Mouse (Mus musculus): ENCODE measurements at regions not wholly inside any gene's neighbourhood (a gene's known extent, or its start where the extent isn't known, plus 50 kb on each side); places are given as distances from the start of the nearest gene placed in this dataset.

GRCm38 (mm10) chr3:155487877-155488537, 394.8 kb downstream of the Lrriq3 start:
- WGBS, result 77% methylated on average over 8 of the region's 8 CpGs
- Histone ChIP-seq H3K9ac (no peak overlapping the region), H3K27me3 (no peaks in the 10 kb centered on the region), H3K4me1 (0 out of 2 replicates have a peak, but pooled peaks cover 3% of the 10 kb centered on the region), H3K4me3 (no peak overlapping the region), H3K4me2 (replicated peaks) (no peak overlapping the region), H3K36me3 (no peaks in the 10 kb centered on the region), H3K27ac (no peak overlapping the region), H3K9me3 (replicated peaks) (no peaks in the 10 kb centered on the region)
- peak; percentile 57 for ATAC-seq (ENCODE audit: low FRiP score)

- Histone ChIP-seq H3K4me1 (0 out of 2 replicates have a peak, but pooled peaks cover 3% of the 10 kb centered on the region), H3K9ac (no peak overlapping the region), H3K9me3 (replicated peaks) (no peaks in the 10 kb centered on the region), H3K27ac (no peak overlapping the region), H3K36me3 (no peaks in the 10 kb centered on the region), H3K27me3 (no peaks in the 10 kb centered on the region), H3K4me2 (replicated peaks) (no peak overlapping the region), H3K4me3 (no peak overlapping the region)
- ATAC-seq (ENCODE audit: low FRiP score), result peak; percentile 53
- 67% methylated on average over 1 of the region's 1 CpGs for WGBS
Measured at GRCm38 (mm10) chr3:155490670-155491069, 397.4 kb downstream of the Lrriq3 start.

DNA sequence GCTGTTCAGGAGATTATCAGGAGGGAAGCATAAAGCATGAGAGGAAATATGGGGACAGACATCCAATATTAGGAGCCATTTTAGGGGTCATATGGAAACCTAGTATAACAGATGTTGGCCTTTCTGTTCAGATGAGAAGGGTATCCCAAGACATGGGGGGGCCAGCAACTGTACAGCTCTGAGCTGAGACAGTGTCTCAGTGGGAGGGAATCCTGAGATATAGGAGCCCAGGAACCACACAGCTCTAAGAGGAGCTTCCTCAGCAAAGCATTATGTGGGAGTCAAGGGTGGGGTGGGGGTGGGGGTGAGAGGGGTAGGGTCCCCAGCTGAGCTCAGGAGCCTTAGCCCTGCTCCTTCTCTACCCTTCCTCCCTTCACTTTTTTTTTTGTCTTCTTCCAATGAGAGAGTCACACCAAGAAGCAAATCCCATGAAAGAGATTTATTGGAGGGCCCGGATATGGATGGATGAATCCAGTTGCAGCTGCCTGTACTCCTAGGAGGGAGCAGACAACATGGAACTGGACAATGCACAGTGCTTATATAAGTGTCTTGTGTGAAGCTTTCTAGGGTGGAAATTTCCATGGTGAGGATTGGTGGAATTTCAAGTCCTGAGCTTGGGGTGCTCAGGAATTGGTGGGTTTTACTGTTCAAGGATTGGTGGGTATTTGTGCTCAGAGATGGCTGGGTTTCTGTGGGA, 417.1 kb downstream of the Lrriq3 start:
- Histone ChIP-seq H3K9me3 (replicated peaks) (no peaks in the 10 kb centered on the region), H3K9ac (no peak overlapping the region), H3K4me3 (no peak overlapping the region), H3K4me1 (no peaks in the 10 kb centered on the region), H3K36me3 (no peaks in the 10 kb centered on the region), H3K4me2 (replicated peaks) (no peak overlapping the region), H3K27me3 (no peaks in the 10 kb centered on the region), H3K27ac (no peak overlapping the region)
- no peak for ATAC-seq (ENCODE audit: low FRiP score)
- 89% methylated on average over 1 of the region's 1 CpGs for WGBS

DNA sequence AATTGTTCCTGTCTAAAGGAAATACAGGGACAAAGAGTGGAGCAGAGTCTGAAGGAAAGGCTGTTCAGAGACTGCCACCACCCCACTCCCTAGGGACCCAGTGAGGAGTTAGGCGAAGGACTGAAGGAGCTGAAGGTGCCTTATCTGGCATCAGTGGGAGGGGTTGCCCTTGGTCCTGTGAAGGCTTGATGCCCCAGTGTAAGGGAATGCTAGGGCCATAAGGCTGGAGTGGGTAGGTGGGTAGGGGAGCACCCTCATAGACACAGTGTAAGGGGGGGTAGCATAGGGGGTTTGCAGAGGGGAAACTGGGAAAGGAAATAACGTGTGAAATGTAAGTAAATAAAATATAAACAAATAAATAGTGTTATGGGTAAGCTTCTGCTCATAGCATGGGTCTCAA, 420.7 kb downstream of the Lrriq3 start:
- no peak overlapping the region for H3K27ac ChIP-seq
- no peaks in the 10 kb centered on the region for H3K9me3 ChIP-seq (replicated peaks)
- H3K4me1 ChIP-seq, result no peaks in the 10 kb centered on the region
- no peak overlapping the region for H3K9ac ChIP-seq
- no peak overlapping the region for H3K4me2 ChIP-seq (replicated peaks)
- no peak overlapping the region for H3K4me3 ChIP-seq
- H3K27me3 ChIP-seq, result no peaks in the 10 kb centered on the region
- peak; percentile 72; the same call in 1 of the 2 replicates for ATAC-seq (ENCODE audit: low FRiP score)
- no peaks in the 10 kb centered on the region for H3K36me3 ChIP-seq
- 80% methylated on average over 2 of the region's 2 CpGs for WGBS

- Histone ChIP-seq H3K4me3 (no peak overlapping the region), H3K9ac (no peak overlapping the region), H3K36me3 (no peaks in the 10 kb centered on the region), H3K27me3 (no peaks in the 10 kb centered on the region), H3K27ac (no peak overlapping the region), H3K4me2 (replicated peaks) (no peak overlapping the region), H3K4me1 (no peaks in the 10 kb centered on the region), H3K9me3 (replicated peaks) (no peaks in the 10 kb centered on the region)
- ATAC-seq (ENCODE audit: low FRiP score), result no peak
- 81% methylated on average over 3 of the region's 3 CpGs for WGBS
Measured at GRCm38 (mm10) chr3:155529312-155529711, 436.1 kb downstream of the Lrriq3 start.

GRCm38 (mm10) chr3:155530811-155531210, 437.6 kb downstream of the Lrriq3 start:
- H3K27ac ChIP-seq, result no peak overlapping the region
- H3K4me3 ChIP-seq, result no peak overlapping the region
- no peaks in the 10 kb centered on the region for H3K9me3 ChIP-seq (replicated peaks)
- no peaks in the 10 kb centered on the region for H3K36me3 ChIP-seq
- ATAC-seq (ENCODE audit: low FRiP score), result no peak
- H3K4me2 ChIP-seq (replicated peaks), result no peak overlapping the region
- H3K27me3 ChIP-seq, result no peaks in the 10 kb centered on the region
- H3K9ac ChIP-seq, result no peak overlapping the region
- no peaks in the 10 kb centered on the region for H3K4me1 ChIP-seq

DNA sequence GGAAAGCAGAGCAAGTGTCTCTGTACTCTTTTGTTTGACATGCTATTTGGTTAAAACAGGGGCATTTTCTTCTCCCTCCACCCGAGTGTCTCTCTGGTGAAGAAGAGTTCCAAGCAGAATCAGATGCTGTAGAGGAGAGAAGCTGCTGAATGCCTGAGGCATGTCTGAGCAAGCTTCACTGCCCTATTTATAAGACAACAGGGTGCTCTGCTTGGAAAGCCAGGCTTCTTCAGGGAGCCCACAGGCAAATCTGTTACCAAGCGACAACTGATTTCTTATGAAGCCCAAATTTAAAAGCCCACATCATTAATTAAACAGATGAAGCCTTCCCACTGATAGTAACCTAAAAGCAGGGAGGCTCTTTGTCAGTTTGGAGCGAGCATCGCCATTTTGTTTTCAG, 438.8 kb downstream of the Lrriq3 start:
- H3K27me3 ChIP-seq, result no peaks in the 10 kb centered on the region
- no peaks in the 10 kb centered on the region for H3K36me3 ChIP-seq
- H3K9me3 ChIP-seq (replicated peaks), result no peaks in the 10 kb centered on the region
- no peak overlapping the region for H3K4me2 ChIP-seq (replicated peaks)
- WGBS, result 56% methylated on average over 4 of the region's 4 CpGs
- no peak overlapping the region for H3K4me3 ChIP-seq
- no peak overlapping the region for H3K27ac ChIP-seq
- no peak overlapping the region for H3K9ac ChIP-seq
- no peak for ATAC-seq (ENCODE audit: low FRiP score)
- H3K4me1 ChIP-seq, result no peaks in the 10 kb centered on the region

GRCm38 (mm10) chr3:155548204-155548603, 455.0 kb downstream of the Lrriq3 start:
- H3K4me1 ChIP-seq, result no peaks in the 10 kb centered on the region
- H3K27me3 ChIP-seq, result no peaks in the 10 kb centered on the region
- no peak overlapping the region for H3K4me2 ChIP-seq (replicated peaks)
- no peak overlapping the region for H3K4me3 ChIP-seq
- H3K36me3 ChIP-seq, result no peaks in the 10 kb centered on the region
- no peak overlapping the region for H3K9ac ChIP-seq
- ATAC-seq (ENCODE audit: low FRiP score), result no peak
- whole genome bisulfite sequencing, result 91% methylated on average over 6 of the region's 6 CpGs
- no peak overlapping the region for H3K27ac ChIP-seq
- H3K9me3 ChIP-seq (replicated peaks), result no peaks in the 10 kb centered on the region

DNA sequence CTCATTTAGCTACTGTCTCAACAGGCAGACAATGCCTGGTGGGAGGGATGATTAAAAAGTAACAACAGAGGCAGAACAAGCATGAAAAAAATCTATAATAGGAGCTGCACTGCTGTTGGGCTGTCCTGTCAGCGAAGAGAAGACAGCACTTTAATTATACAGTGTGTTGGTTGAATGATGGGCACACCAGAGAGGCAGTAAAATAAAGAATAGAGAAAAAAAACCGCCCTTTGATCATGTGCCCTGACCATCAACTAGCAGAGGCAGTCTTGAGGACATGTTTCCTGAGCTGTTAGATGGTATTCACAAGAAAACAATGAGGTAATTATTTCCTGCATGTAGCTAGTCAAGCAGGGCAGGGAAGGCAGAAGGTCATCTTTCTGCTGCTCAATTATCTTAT, 483.9 kb downstream of the Lrriq3 start:
- no peak overlapping the region for H3K4me3 ChIP-seq
- ATAC-seq (ENCODE audit: low FRiP score), result peak; percentile 88
- no peaks in the 10 kb centered on the region for H3K9me3 ChIP-seq (replicated peaks)
- H3K27ac ChIP-seq, result 0 out of 2 replicates have a peak overlapping the region, but pooled peaks have one; percentile 17
- no peak overlapping the region for H3K9ac ChIP-seq
- 7% methylated on average over 2 of the region's 2 CpGs for WGBS
- no peaks in the 10 kb centered on the region for H3K36me3 ChIP-seq
- H3K27me3 ChIP-seq, result no peaks in the 10 kb centered on the region
- peaks cover 4% of the 10 kb centered on the region; the same call in 1 of the 2 replicates for H3K4me1 ChIP-seq
- no peak overlapping the region for H3K4me2 ChIP-seq (replicated peaks)

DNA sequence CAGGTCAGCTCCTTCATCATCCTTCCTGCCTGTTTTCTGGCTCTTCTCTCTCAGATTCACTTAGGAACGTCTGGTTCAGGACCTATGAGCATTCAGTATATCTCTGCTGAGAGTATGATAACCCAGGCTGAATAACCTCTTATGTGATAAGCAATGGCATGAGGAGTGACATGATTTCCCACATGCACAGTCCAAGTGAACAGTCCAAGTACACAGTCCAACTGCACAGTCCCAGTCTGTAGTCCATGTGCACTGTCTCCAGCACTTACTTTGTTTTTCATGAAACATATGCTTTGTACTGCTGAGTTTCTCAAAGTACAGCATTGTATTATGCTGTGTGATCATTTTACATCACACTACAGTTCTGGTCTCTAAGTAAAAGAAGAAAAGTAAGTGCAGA, 510.8 kb downstream of the Lrriq3 start:
- no peaks in the 10 kb centered on the region for H3K4me1 ChIP-seq
- no peak for ATAC-seq (ENCODE audit: low FRiP score)
- no peaks in the 10 kb centered on the region for H3K9me3 ChIP-seq (replicated peaks)
- no peak overlapping the region for H3K4me2 ChIP-seq (replicated peaks)
- no peaks in the 10 kb centered on the region for H3K27me3 ChIP-seq
- WGBS, result 64% methylated on average over 1 of the region's 1 CpGs
- H3K9ac ChIP-seq, result no peak overlapping the region
- H3K27ac ChIP-seq, result no peak overlapping the region
- H3K36me3 ChIP-seq, result no peaks in the 10 kb centered on the region
- no peak overlapping the region for H3K4me3 ChIP-seq
